Mouse (Mus musculus): Measurements from ENCODE around the gene Yipf6. TPM values are rescaled to one million over a fixed set of nuclear protein-coding genes. Genes with fewer than 3 reads are reported as not detected.

The Yipf6 gene
- polyA plus RNA-seq (2012; fragmentation: generic; extraction: Trizol), result 9.1 TPM

DNA sequence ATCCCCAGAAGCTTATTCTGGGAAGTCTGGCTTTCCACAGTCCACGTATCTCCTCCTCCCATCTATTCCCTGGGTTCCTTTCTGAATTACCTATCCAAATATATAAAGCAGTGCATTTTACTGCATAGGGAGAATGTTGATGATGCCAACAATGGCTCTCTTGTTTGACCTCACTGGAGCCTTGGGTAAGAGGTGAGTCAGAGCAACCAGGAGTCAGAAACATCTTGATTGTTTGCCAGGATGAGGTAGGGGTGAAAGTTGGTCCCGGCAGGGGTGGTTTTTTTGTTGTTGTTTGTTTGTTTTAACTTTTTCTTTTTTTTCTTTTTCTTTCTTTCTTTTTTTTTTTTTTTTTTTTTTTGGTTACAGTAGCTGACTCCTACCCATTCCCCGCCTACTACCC lies at the start of gene Yipf6:
Gene Yipf6 (plus strand): TSS at position 216 of the 400 bp plus-strand sequence.
- Histone ChIP-seq H3K4me2 (ENCODE audit: low read depth) (peak within 1 kb of the TSS; percentile 79), H3K79me2 (ENCODE audit: control insufficient read depth, insufficient read depth) (peaks cover 16% of the 10 kb centered on the region), H3K36me3 (ENCODE audit: control insufficient read depth, insufficient read depth) (no peaks in the 10 kb centered on the region), H3K27me3 (ENCODE audit: control insufficient read depth, insufficient read depth, insufficient read length) (no peaks in the 10 kb centered on the region), H3K4me3 (peak within 1 kb of the TSS; percentile 70), H3ac (ENCODE audit: control insufficient read depth, insufficient read length) (peak within 1 kb of the TSS; percentile 40)
- TF ChIP-seq REST (IDR thresholded peaks at IDR 0.05; ENCODE audit: insufficient read depth, insufficient read length) (no peak), SRF (IDR thresholded peaks at IDR 0.05; ENCODE audit: control insufficient read depth, insufficient read length, low read depth) (no peak), POLR2AphosphoS2 (IDR thresholded peaks at IDR 0.05; ENCODE audit: insufficient read length, low read depth) (no peak), TCF12 (IDR thresholded peaks at IDR 0.05; ENCODE audit: insufficient read depth, poor library complexity, severe bottlenecking) (no peak), MAX (IDR thresholded peaks at IDR 0.05; ENCODE audit: low read depth) (no peak), CEBPB (IDR thresholded peaks at IDR 0.05; ENCODE audit: insufficient read depth, poor library complexity, severe bottlenecking) (no peak), MYOG (IDR thresholded peaks at IDR 0.05; ENCODE audit: control insufficient read depth in 1 of 3, insufficient read depth in 1 of 3, insufficient read length in 2 of 3, low read depth in 2 of 3) (no peak), POLR2A (IDR thresholded peaks at IDR 0.05; ENCODE audit: insufficient read length, low read depth) (no peak), TCF3 (IDR thresholded peaks at IDR 0.05; ENCODE audit: insufficient read length, low read depth) (no peak), MYOD1 (IDR thresholded peaks at IDR 0.05; ENCODE audit: control insufficient read depth in 1 of 3, insufficient read length in 2 of 3, low read depth in 2 of 3) (no peak), E2F4 (IDR thresholded peaks at IDR 0.05; ENCODE audit: insufficient read depth) (no peak), USF1 (IDR thresholded peaks at IDR 0.05; ENCODE audit: low read depth) (no peak)

DNA sequence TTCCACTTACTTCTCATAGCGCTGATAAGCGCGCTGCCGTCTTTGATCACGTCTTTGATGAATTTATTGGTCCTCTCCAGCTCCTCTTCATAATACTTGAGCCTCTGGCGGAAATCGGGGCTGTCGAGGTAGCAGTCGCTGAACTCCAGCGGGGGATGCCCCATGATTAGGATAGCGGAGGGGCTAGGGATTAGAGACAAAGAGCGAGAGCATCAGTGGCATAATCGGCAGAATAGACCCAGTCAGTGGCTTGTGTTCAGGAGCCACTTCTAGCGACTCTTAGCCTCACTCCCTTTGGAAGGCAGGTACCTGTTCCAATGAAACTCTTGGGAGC lies 46.1 kb upstream of the Yipf6 start:
- TF ChIP-seq REST (IDR thresholded peaks at IDR 0.05; ENCODE audit: insufficient read depth, insufficient read length) (no peak), TCF12 (IDR thresholded peaks at IDR 0.05; ENCODE audit: insufficient read depth, poor library complexity, severe bottlenecking) (no peak), POLR2A (IDR thresholded peaks at IDR 0.05; ENCODE audit: insufficient read length, low read depth) (no peak), CEBPB (IDR thresholded peaks at IDR 0.05; ENCODE audit: insufficient read depth, poor library complexity, severe bottlenecking) (no peak), SRF (IDR thresholded peaks at IDR 0.05; ENCODE audit: control insufficient read depth, insufficient read length, low read depth) (no peak), TCF3 (IDR thresholded peaks at IDR 0.05; ENCODE audit: insufficient read length, low read depth) (no peak), MYOD1 (IDR thresholded peaks at IDR 0.05; ENCODE audit: control insufficient read depth in 1 of 3, insufficient read length in 2 of 3, low read depth in 2 of 3) (no peak), USF1 (IDR thresholded peaks at IDR 0.05; ENCODE audit: low read depth) (no peak), E2F4 (IDR thresholded peaks at IDR 0.05; ENCODE audit: insufficient read depth) (no peak), POLR2AphosphoS2 (IDR thresholded peaks at IDR 0.05; ENCODE audit: insufficient read length, low read depth) (no peak), MYOG (IDR thresholded peaks at IDR 0.05; ENCODE audit: control insufficient read depth in 1 of 3, insufficient read depth in 1 of 3, insufficient read length in 2 of 3, low read depth in 2 of 3) (no peak), MAX (IDR thresholded peaks at IDR 0.05; ENCODE audit: low read depth) (no peak)
- Histone ChIP-seq H3K36me3 (ENCODE audit: control insufficient read depth, insufficient read depth) (no peaks in the 10 kb centered on the region), H3K4me3 (peak overlapping the region; percentile 26), H3K79me2 (ENCODE audit: control insufficient read depth, insufficient read depth) (no peaks in the 10 kb centered on the region), H3K4me2 (ENCODE audit: low read depth) (peak overlapping the region; percentile 42), H3ac (ENCODE audit: control insufficient read depth, insufficient read length) (no peak overlapping the region), H3K27me3 (ENCODE audit: control insufficient read depth, insufficient read depth, insufficient read length) (no peaks in the 10 kb centered on the region)

DNA sequence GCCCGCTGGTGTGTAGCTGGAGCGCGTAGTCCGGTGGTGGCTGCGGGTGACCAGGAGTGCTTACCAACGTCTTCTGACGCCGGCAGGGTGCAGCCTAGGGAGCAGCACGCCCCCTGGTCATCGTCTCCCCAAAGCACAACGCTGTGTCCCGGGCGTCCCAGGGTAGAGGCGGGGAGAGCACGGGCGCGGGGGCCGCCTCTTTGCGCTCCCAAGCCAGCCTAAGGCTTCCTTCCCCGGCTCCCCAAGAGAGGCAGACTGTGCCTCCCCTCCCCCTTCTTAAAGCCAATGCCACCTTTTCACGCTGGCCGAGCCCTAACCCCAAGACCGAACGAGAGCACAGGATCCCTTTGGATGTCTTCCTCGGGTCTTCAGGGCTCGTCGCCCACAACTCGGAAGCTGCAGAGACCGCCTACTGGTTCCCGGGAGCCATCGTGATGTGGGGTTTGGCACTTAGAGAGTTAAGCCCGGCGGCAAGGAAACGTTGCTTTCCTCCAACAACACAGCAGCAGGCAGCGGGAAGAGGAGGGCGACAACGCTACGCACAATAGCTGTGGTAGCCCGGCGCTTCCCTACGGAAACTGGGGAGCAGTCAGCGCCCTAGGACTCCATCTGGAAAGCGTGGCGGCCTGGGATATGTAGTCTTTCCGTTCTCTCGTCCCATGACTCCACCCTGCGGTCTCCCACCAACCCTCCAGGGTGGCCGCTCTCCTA lies 45.6 kb upstream of the Yipf6 start, which contains the start of gene Ophn1:
Gene Ophn1 (minus strand): TSS at position 620 of the 711 bp plus-strand sequence.
- Histone ChIP-seq H3K4me3 (peak within 1 kb of the TSS; percentile 26), H3K36me3 (ENCODE audit: control insufficient read depth, insufficient read depth) (no peaks in the 10 kb centered on the region), H3K4me2 (ENCODE audit: low read depth) (peak within 1 kb of the TSS; percentile 42), H3K79me2 (ENCODE audit: control insufficient read depth, insufficient read depth) (no peaks in the 10 kb centered on the region), H3K27me3 (ENCODE audit: control insufficient read depth, insufficient read depth, insufficient read length) (no peaks in the 10 kb centered on the region), H3ac (ENCODE audit: control insufficient read depth, insufficient read length) (no peak within 1 kb of the TSS)
- TF ChIP-seq MAX (IDR thresholded peaks at IDR 0.05; ENCODE audit: low read depth), result no peak
- TF ChIP-seq POLR2A (IDR thresholded peaks at IDR 0.05; ENCODE audit: insufficient read length, low read depth), result peak; percentile 37
- peak; percentile 29 for TF ChIP-seq POLR2AphosphoS2 (IDR thresholded peaks at IDR 0.05; ENCODE audit: insufficient read length, low read depth)
- TF ChIP-seq TCF12 (IDR thresholded peaks at IDR 0.05; ENCODE audit: insufficient read depth, poor library complexity, severe bottlenecking), result no peak

DNA sequence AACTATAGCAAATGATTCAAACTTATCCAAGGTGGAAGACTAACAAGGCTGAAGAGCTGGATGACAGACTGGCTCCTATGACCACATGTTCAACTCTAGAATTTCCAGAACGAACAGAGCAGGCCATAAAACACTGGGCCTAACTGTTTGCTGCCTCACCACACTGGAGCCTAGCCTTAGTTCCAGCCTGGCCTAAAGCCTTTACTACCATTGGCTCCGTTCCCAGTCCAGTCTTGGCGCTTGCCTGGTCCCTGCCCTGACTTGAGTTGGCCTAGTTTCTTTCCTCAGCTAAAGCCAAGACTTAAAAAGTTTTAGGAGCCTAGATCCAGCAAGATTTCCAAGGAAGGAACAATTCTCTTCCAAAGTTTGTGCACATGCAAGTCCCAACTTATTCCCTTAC lies 37.8 kb upstream of the Yipf6 start:
- Histone ChIP-seq H3K4me2 (ENCODE audit: low read depth) (no peak overlapping the region), H3ac (ENCODE audit: control insufficient read depth, insufficient read length) (no peak overlapping the region), H3K36me3 (ENCODE audit: control insufficient read depth, insufficient read depth) (no peaks in the 10 kb centered on the region), H3K4me3 (no peak overlapping the region), H3K27me3 (ENCODE audit: control insufficient read depth, insufficient read depth, insufficient read length) (no peaks in the 10 kb centered on the region), H3K79me2 (ENCODE audit: control insufficient read depth, insufficient read depth) (no peaks in the 10 kb centered on the region)
- TF ChIP-seq SRF (IDR thresholded peaks at IDR 0.05; ENCODE audit: control insufficient read depth, insufficient read length, low read depth) (no peak), USF1 (IDR thresholded peaks at IDR 0.05; ENCODE audit: low read depth) (no peak), E2F4 (IDR thresholded peaks at IDR 0.05; ENCODE audit: insufficient read depth) (no peak)

DNA sequence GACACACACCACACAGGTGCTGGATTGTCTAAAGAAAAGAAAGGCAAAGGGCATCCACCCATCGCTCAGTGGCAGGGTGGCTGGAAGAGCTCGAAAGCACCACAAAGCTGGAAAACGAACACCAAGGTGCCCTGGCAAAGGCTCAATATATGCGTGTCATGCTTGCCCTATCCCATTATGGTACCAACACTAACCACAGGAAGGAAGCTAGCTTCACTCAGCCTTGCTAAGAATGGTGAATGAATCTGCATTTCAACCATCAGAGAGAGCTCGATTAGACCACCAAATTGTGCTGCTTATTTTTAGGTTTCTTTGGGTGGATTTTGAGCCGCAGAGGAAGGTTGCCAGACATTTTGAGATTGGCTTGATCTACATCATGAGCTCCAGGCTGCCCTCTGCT lies 31.9 kb upstream of the Yipf6 start:
- Histone ChIP-seq H3K4me2 (ENCODE audit: low read depth) (no peak overlapping the region), H3K27me3 (ENCODE audit: control insufficient read depth, insufficient read depth, insufficient read length) (no peaks in the 10 kb centered on the region), H3K4me3 (no peak overlapping the region), H3K79me2 (ENCODE audit: control insufficient read depth, insufficient read depth) (no peaks in the 10 kb centered on the region), H3K36me3 (ENCODE audit: control insufficient read depth, insufficient read depth) (no peaks in the 10 kb centered on the region), H3ac (ENCODE audit: control insufficient read depth, insufficient read length) (no peak overlapping the region)
- TF ChIP-seq REST (IDR thresholded peaks at IDR 0.05; ENCODE audit: insufficient read depth, insufficient read length) (no peak), E2F4 (IDR thresholded peaks at IDR 0.05; ENCODE audit: insufficient read depth) (no peak), SRF (IDR thresholded peaks at IDR 0.05; ENCODE audit: control insufficient read depth, insufficient read length, low read depth) (no peak), POLR2A (IDR thresholded peaks at IDR 0.05; ENCODE audit: insufficient read length, low read depth) (no peak), POLR2AphosphoS2 (IDR thresholded peaks at IDR 0.05; ENCODE audit: insufficient read length, low read depth) (no peak), MYOG (IDR thresholded peaks at IDR 0.05; ENCODE audit: control insufficient read depth in 1 of 3, insufficient read depth in 1 of 3, insufficient read length in 2 of 3, low read depth in 2 of 3) (no peak), TCF12 (IDR thresholded peaks at IDR 0.05; ENCODE audit: insufficient read depth, poor library complexity, severe bottlenecking) (no peak), MYOD1 (IDR thresholded peaks at IDR 0.05; ENCODE audit: control insufficient read depth in 1 of 3, insufficient read length in 2 of 3, low read depth in 2 of 3) (no peak)

Measured in myocyte (in vitro differentiated cells).